Mouse (Mus musculus) liver, embryonic 16.5 days (tissue): ENCODE results near the gene Vmn1r119. TPM values are rescaled to one million over a fixed set of nuclear protein-coding genes. Genes with fewer than 3 reads are reported as not detected.
"Not testable (repeated sequence)": the region's sequence is repeated elsewhere in the genome, so short reads cannot be mapped to it uniquely, and the experiment has no call there.

Source experiments
- ATAC-seq: fragments of 200-750 bp; cut with Nextera tagmentation; 2 replicates; pipeline ENCODE4 v1.8.0; 2017; ENCODE audit warnings: low read depth, mild to moderate bottlenecking, moderate number of reproducible peaks, moderate library complexity
- H3K27ac ChIP-seq: fragments of 300-500 bp; sonication (generic); 2 replicates; pipeline ENCODE4 v1.5.1; 2014; ENCODE audit warnings: mild to moderate bottlenecking, low read length
- H3K27me3 ChIP-seq: fragments of 300-500 bp; sonication (generic); 2 replicates; pipeline ENCODE4 v1.6.1; 2014; ENCODE audit warnings: low read depth, low read length, mixed read lengths; ENCODE audit not compliant: control insufficient read depth, insufficient read depth
- H3K36me3 ChIP-seq: fragments of 300-500 bp; sonication (generic); 2 replicates; pipeline ENCODE4 v1.6.1; 2014; ENCODE audit warnings: mild to moderate bottlenecking; ENCODE audit not compliant: control insufficient read depth, insufficient read depth
- H3K4me1 ChIP-seq: fragments of 300-500 bp; sonication (generic); 2 replicates; pipeline ENCODE4 v1.6.1; 2014; ENCODE audit warnings: low read depth, low read length, mixed read lengths; ENCODE audit not compliant: control insufficient read depth
- H3K4me2 ChIP-seq: fragments of 300-500 bp; sonication (generic); 2 replicates; pipeline ENCODE4 v1.6.1; 2014; ENCODE audit warnings: low read depth, low read length, mixed read lengths
- H3K4me3 ChIP-seq: fragments of 300-500 bp; sonication (generic); 2 replicates; pipeline ENCODE4 v1.5.1; 2014; ENCODE audit warnings: low read depth, mild to moderate bottlenecking, low read length
- H3K9ac ChIP-seq: fragments of 300-500 bp; sonication (generic); 2 replicates; pipeline ENCODE4 v1.6.1; 2014; ENCODE audit warnings: low read depth, low read length
- H3K9me3 ChIP-seq: fragments of 300-500 bp; sonication (generic); replicated peaks from 2 replicates; pipeline ENCODE4 v1.6.1; 2016; ENCODE audit warnings: low read length; ENCODE audit not compliant: control insufficient read depth
- WGBS: fragments of 180-500 bp; shearing (Covaris S2); extraction: QIAGEN DNeasy Blood & Tissue Kit; methylation state at CpG from one replicate; pipeline ENCODE4 v1.1.7; 2014; ENCODE audit not compliant: insufficient replicate concordance; 5-methylcytosine and 5-hydroxymethylcytosine counted together
- polyA plus RNA-seq: library from polyadenylated mRNA; unstranded; fragments of >200 nt; fragmentation: Nextera tagmentation; extraction: Ambion mirVana; gene quantifications from 2 replicates; pipeline ENCODE4 v1.2.1, GENCODE M21; 2015

The Vmn1r119 gene
- not detected in 2 replicates for polyA plus RNA-seq

DNA sequence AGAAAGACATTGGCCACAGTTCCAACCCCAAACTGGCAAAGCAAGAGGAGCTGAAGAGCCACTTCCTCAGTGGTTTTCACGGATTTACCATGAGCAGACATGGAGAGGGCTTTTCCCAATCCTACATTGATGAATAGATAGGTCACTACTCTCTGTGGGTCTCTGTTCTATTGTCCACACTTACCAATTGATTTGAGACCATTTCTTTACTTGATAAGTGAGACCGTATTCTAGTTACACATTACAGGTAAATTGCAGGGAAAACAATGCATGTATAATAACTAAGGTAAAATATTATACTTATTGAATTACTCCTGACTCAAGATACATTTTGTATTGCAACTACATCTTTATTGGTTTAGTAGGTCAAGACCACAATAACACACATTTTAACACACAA is at the start of gene Vmn1r119:
Vmn1r119 (minus strand) TSS at position 101 of the 400 bp plus-strand sequence.
- H3K4me2 ChIP-seq, H3K4me1 ChIP-seq, ATAC-seq, H3K9ac ChIP-seq, H3K9me3 ChIP-seq, H3K27ac ChIP-seq, H3K27me3 ChIP-seq, H3K36me3 ChIP-seq, H3K4me3 ChIP-seq: not testable (repeated sequence)
- no CpG with 5 or more reads among the region's 2 CpGs for WGBS

DNA sequence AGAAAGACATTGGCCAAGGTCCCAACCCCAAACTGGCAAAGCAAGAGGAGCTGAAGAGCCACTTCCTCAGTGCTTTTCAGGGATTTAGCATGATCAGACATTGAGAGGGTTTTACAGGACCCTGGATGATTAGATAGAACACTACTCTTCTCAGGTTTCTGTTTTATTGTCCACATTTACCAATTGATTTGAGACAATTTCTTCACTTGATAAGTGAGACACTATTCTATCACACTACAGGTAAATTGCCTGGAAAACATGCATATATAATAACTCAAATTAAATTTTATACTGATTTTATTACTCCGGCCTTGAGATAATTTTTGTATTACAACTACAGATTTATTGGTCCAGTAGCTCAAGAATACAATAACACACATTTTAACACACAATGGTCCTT is 41.4 kb upstream of the Vmn1r119 start, which contains the start of gene Vmn1r120:
Vmn1r120 (minus strand) TSS at position 101 of the 400 bp plus-strand sequence.
- H3K36me3 ChIP-seq, H3K9me3 ChIP-seq, H3K27me3 ChIP-seq, H3K4me2 ChIP-seq, H3K9ac ChIP-seq, H3K4me3 ChIP-seq, H3K27ac ChIP-seq, ATAC-seq, H3K4me1 ChIP-seq: not testable (repeated sequence)
- 54% methylated on average over 1 of the region's 1 CpGs for WGBS

Other genes with a start within 250 kb of the Vmn1r119 start
- not detected in 2 replicates for gene Vmn1r112, start 241.3 kb downstream of the Vmn1r119 start, polyA plus RNA-seq
- not detected in 2 replicates for gene Vmn1r113, start 225.2 kb downstream of the Vmn1r119 start, polyA plus RNA-seq
- gene Vmn1r114, start 200.3 kb downstream of the Vmn1r119 start, polyA plus RNA-seq, result not detected in 2 replicates
- gene Vmn1r115, start 167.5 kb downstream of the Vmn1r119 start, polyA plus RNA-seq, result not detected in 2 replicates
- not detected in 2 replicates for gene Vmn1r116, start 140.2 kb downstream of the Vmn1r119 start, polyA plus RNA-seq
- gene Vmn1r117, start 128.3 kb downstream of the Vmn1r119 start, polyA plus RNA-seq, result not detected in 2 replicates
- not detected in 2 replicates for gene Vmn1r118, start 100.1 kb downstream of the Vmn1r119 start, polyA plus RNA-seq
- gene Vmn1r120, start 41.3 kb upstream of the Vmn1r119 start, polyA plus RNA-seq, result not detected in 2 replicates
- gene Vmn1r121, start 86.1 kb upstream of the Vmn1r119 start, polyA plus RNA-seq, result not detected in 2 replicates
- gene Vmn1r122, start 121.7 kb upstream of the Vmn1r119 start, polyA plus RNA-seq, result not detected in 2 replicates
- gene Vmn1r123, start 149.7 kb upstream of the Vmn1r119 start, polyA plus RNA-seq, result not detected in 2 replicates
- not detected in 2 replicates for gene Gm5157, start 178.0 kb upstream of the Vmn1r119 start, polyA plus RNA-seq
- not detected in 2 replicates for gene Vmn1r124, start 248.2 kb upstream of the Vmn1r119 start, polyA plus RNA-seq